ENCODE assay signal across 9 mouse cellular contexts in the genomic region with DNA sequence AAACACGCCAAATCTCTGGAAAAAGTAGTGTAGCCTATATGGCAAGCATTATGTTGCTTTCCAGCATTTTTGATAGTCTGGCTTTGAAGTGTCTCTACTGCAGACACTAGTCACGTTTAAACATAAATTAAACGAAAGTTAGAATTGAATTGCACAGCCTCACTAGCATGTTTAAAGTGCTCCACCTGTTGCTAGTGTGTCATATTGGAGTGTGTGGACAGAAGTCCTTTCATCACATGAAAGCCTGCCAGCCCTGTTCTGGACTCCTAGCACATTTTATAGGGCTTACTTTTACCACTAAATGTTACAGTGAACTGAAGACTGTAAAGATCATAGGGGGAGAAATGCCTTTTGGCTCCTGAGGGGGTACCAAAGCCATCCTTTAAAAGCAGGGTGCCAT. TPM values are rescaled to one million over a fixed set of nuclear protein-coding genes. Genes with fewer than 3 reads are reported as not detected.
DNase-seq lines count a peak whose midpoint lies in the region; ATAC-seq and TF ChIP-seq lines count a peak whose summit lies in the region.
"Had no signal": no experiment of that assay in that cellular context is flagged by ENCODE, and none has a peak within 500 bp of the region (broad histone marks: within the 10 kb centered on the region; RNA-seq: fewer than 3 reads in every experiment).

No protein-coding gene starts in this region.

- DNase-seq in heart, adult 8-10 months (ENCODE audit: low spot score): no peak
- no peak for DNase-seq in MEL (ENCODE audit: low read depth, low spot score)
- no peak for DNase-seq in urinary bladder, postnatal 25 days (ENCODE audit: low spot score)
- DNase-seq in thymus, postnatal 25 days: no peak
- DNase-seq in frontal cortex, postnatal 25 days (ENCODE audit: low spot score in 2 of 2): no peak
- DNase-seq: cerebellum, adult 18-20 months had no signal

- WGBS in heart, embryonic 16.5 days: 39% methylated on average over 3 of the region's 3 CpGs
- 62% methylated on average over 3 of the region's 3 CpGs for WGBS in hindbrain, embryonic 15.5 days
- 67% methylated on average over 3 of the region's 3 CpGs for WGBS in midbrain, embryonic 15.5 days

- TF ChIP-seq CTCF in MEL (IDR thresholded peaks at IDR 0.05 in 2 of 3, conservative IDR thresholded peaks at IDR 0.05 in 1 of 3; ENCODE audit: control insufficient read depth in 1 of 3, insufficient read depth in 1 of 3, low read depth in 2 of 3, low read length in 3 of 3, poor library complexity in 1 of 3, severe bottlenecking in 1 of 3): no peak

- H3K4me2 ChIP-seq in heart, embryonic 16.5 days (ENCODE audit: low read depth, low read length): peak overlapping the region; percentile 75
- H3K4me2 ChIP-seq in hindbrain, embryonic 15.5 days: peak overlapping the region; percentile 75
- peak overlapping the region; percentile 55 for H3K4me2 ChIP-seq in midbrain, embryonic 15.5 days

- peak overlapping the region; percentile 78 for H3K9ac ChIP-seq in heart, embryonic 16.5 days (ENCODE audit: low read length)
- peak overlapping the region; percentile 47 for H3K9ac ChIP-seq in MEL (ENCODE audit: control insufficient read depth, low read depth, low read length, poor library complexity, severe bottlenecking)
- H3K9ac ChIP-seq in hindbrain, embryonic 15.5 days: no peak overlapping the region
- H3K9ac ChIP-seq in midbrain, embryonic 15.5 days: peak overlapping the region; percentile 9; the same call in 1 of the 2 replicates

- H3K79me2 ChIP-seq in MEL (ENCODE audit: control insufficient read depth, insufficient read depth, low read length, poor library complexity): peaks cover 46% of the 10 kb centered on the region

- no peak for TF ChIP-seq POLR2A in MEL (IDR thresholded peaks at IDR 0.05; ENCODE audit: control insufficient read depth in 1 of 2, insufficient read depth in 1 of 2, low read depth in 1 of 2, low read length in 2 of 2, poor library complexity in 1 of 2)

- no peak for TF ChIP-seq RAD21 in MEL (IDR thresholded peaks at IDR 0.05; ENCODE audit: low read depth, low read length)

- TF ChIP-seq EP300 in MEL (IDR thresholded peaks at IDR 0.05; ENCODE audit: low read depth in 1 of 2, low read length in 2 of 2): no peak

- no peaks in the 10 kb centered on the region for H3K36me3 ChIP-seq in heart, embryonic 16.5 days (ENCODE audit: control insufficient read depth, insufficient read depth)
- peaks cover 15 to 18% of the 10 kb centered on the region in 2 experiments for H3K36me3 ChIP-seq in MEL (ENCODE audit: control insufficient read depth in 1 of 2, insufficient read depth in 2 of 2, low read length in 2 of 2)
- H3K36me3 ChIP-seq in hindbrain, embryonic 15.5 days: no peaks in the 10 kb centered on the region
- no peaks in the 10 kb centered on the region for H3K36me3 ChIP-seq in midbrain, embryonic 15.5 days (replicated peaks)

- peak overlapping the region; percentile 72 for H3K4me3 ChIP-seq in heart, embryonic 16.5 days (ENCODE audit: low read length)
- peak overlapping the region; percentile 99 to 100 for H3K4me3 ChIP-seq in MEL (ENCODE audit: control insufficient read depth in 1 of 2, insufficient read depth in 1 of 2, low read depth in 2 of 2, low read length in 2 of 2)
- peak overlapping the region; percentile 94 for H3K4me3 ChIP-seq in hindbrain, embryonic 15.5 days
- H3K4me3 ChIP-seq in midbrain, embryonic 15.5 days: peak overlapping the region; percentile 10

- H3K27me3 ChIP-seq in heart, embryonic 16.5 days (ENCODE audit: control insufficient read depth, insufficient read depth, low read length): no peaks in the 10 kb centered on the region
- no peaks in the 10 kb centered on the region for H3K27me3 ChIP-seq in MEL (ENCODE audit: control insufficient read depth in 1 of 2, insufficient read depth in 2 of 2, low read length in 2 of 2)
- H3K27me3 ChIP-seq in hindbrain, embryonic 15.5 days: no peaks in the 10 kb centered on the region
- no peaks in the 10 kb centered on the region for H3K27me3 ChIP-seq in midbrain, embryonic 15.5 days (replicated peaks)

- H3K4me1 ChIP-seq in heart, embryonic 16.5 days (ENCODE audit: control insufficient read depth, insufficient read depth, low read length): peaks cover 26% of the 10 kb centered on the region
- peaks cover 6 to 21% of the 10 kb centered on the region in 2 experiments for H3K4me1 ChIP-seq in MEL (ENCODE audit: control insufficient read depth in 1 of 2, insufficient read depth in 2 of 2, low read length in 2 of 2)
- H3K4me1 ChIP-seq in hindbrain, embryonic 15.5 days (replicated peaks): peaks cover 29% of the 10 kb centered on the region
- H3K4me1 ChIP-seq in midbrain, embryonic 15.5 days: peaks cover 21% of the 10 kb centered on the region

- ATAC-seq in heart, embryonic 16.5 days (replicated peaks; ENCODE audit: extremely low read depth, insufficient read depth, low FRiP score): no peak
- ATAC-seq in hindbrain, embryonic 15.5 days (ENCODE audit: low FRiP score, low read depth): no peak
- ATAC-seq in midbrain, embryonic 15.5 days (replicated peaks): no peak

- H3K27ac ChIP-seq in heart, embryonic 16.5 days (ENCODE audit: low read length): no peak overlapping the region
- no peak overlapping the region for H3K27ac ChIP-seq in MEL (ENCODE audit: control insufficient read depth, low read depth, low read length)
- H3K27ac ChIP-seq in hindbrain, embryonic 15.5 days (replicated peaks): no peak overlapping the region
- no peak overlapping the region for H3K27ac ChIP-seq in midbrain, embryonic 15.5 days

- no peaks in the 10 kb centered on the region for H3K9me3 ChIP-seq in heart, embryonic 16.5 days (replicated peaks; ENCODE audit: control insufficient read depth, low read length)
- no peaks in the 10 kb centered on the region for H3K9me3 ChIP-seq in MEL (replicated peaks; ENCODE audit: insufficient read depth, low read length)
- H3K9me3 ChIP-seq in hindbrain, embryonic 15.5 days: no peaks in the 10 kb centered on the region
- H3K9me3 ChIP-seq in midbrain, embryonic 15.5 days: no peaks in the 10 kb centered on the region

TF ChIP-seq in MEL, 35 proteins besides CTCF, POLR2A, EP300 and RAD21:
- TF ChIP-seq SMC3 (IDR thresholded peaks at IDR 0.05; ENCODE audit: low read depth, low read length) (no peak), POLR2AphosphoS5 (IDR thresholded peaks at IDR 0.05; ENCODE audit: borderline replicate concordance, low read depth, low read length) (no peak), MEF2A (IDR thresholded peaks at IDR 0.05; ENCODE audit: extremely low read depth, insufficient replicate concordance, low read depth, low read length, poor library complexity, severe bottlenecking) (no peak), ZNF384 (IDR thresholded peaks at IDR 0.05; ENCODE audit: low read depth, low read length) (no peak), MYB (IDR thresholded peaks at IDR 0.05; ENCODE audit: low read depth, low read length) (no peak), TAL1 (IDR thresholded peaks at IDR 0.05; ENCODE audit: low read length) (no peak), POLR2AphosphoS2 (IDR thresholded peaks at IDR 0.05; ENCODE audit: low read length) (no peak)

RNA-seq across cellular contexts. Expression of gene Carnmt1, which starts 1.9 kb away (rescaled TPM):
- polyA plus RNA-seq in heart, embryonic 16.5 days (2015; fragmentation: Nextera tagmentation; extraction: Ambion mirVana): 23.3 and 25.5 TPM in 2 replicates
- total RNA-seq in heart, adult 8-10 months (2022): 10 to 100 TPM; 32.4 to 40.6 (median 35.7) TPM
- 15.4 and 16.4 TPM in 2 replicates for total RNA-seq in MEL (2012; rRNA removed)
- 10 to 100 TPM in 1 of 2 experiments, not detected in 1; 23.3 TPM for polyA plus RNA-seq in MEL (2012; ENCODE audit: insufficient read depth in 1 of 2, insufficient read length in 2 of 2, low read depth in 1 of 2, low replicate concordance in 2 of 2, missing spikeins in 1 of 2)
- polyA plus RNA-seq in hindbrain, embryonic 15.5 days (2015; fragmentation: Nextera tagmentation; extraction: Ambion mirVana): 15.2 and 19.3 TPM in 2 replicates
- 11.2 and 13.6 TPM in 2 replicates for polyA plus RNA-seq in midbrain, embryonic 15.5 days (2015; fragmentation: Nextera tagmentation; extraction: Ambion mirVana)

RNA-seq across cellular contexts. Expression of gene D030056L22Rik, which starts 40.5 kb away (rescaled TPM):
- polyA plus RNA-seq in heart, embryonic 16.5 days (2015; fragmentation: Nextera tagmentation; extraction: Ambion mirVana): 26.8 and 27.9 TPM in 2 replicates
- total RNA-seq in heart, adult 8-10 months (2022): 10 to 100 TPM in 3 of 4 experiments, 1 to 10 TPM in 1; 8.9 to 12.1 (median 11.4) TPM
- total RNA-seq in MEL (2012; rRNA removed): 27.8 and 29.0 TPM in 2 replicates
- polyA plus RNA-seq in MEL (2012; ENCODE audit: insufficient read depth in 1 of 2, insufficient read length in 2 of 2, low read depth in 1 of 2, low replicate concordance in 2 of 2, missing spikeins in 1 of 2): 10 to 100 TPM in 1 of 2 experiments, not detected in 1; 27.0 TPM
- 57.1 TPM in 2 replicates for polyA plus RNA-seq in hindbrain, embryonic 15.5 days (2015; fragmentation: Nextera tagmentation; extraction: Ambion mirVana)
- polyA plus RNA-seq in midbrain, embryonic 15.5 days (2015; fragmentation: Nextera tagmentation; extraction: Ambion mirVana): 45.7 and 50.8 TPM in 2 replicates

RNA-seq across cellular contexts. Expression of gene Nmrk1, which starts 40.7 kb away (rescaled TPM):
- 8.0 and 8.3 TPM in 2 replicates for polyA plus RNA-seq in heart, embryonic 16.5 days (2015; fragmentation: Nextera tagmentation; extraction: Ambion mirVana)
- 1 to 10 TPM; 2.7 to 4.6 (median 3.7) TPM for total RNA-seq in heart, adult 8-10 months (2022)
- 22.5 and 25.1 TPM in 2 replicates for total RNA-seq in MEL (2012; rRNA removed)
- polyA plus RNA-seq in MEL (2012; ENCODE audit: insufficient read depth in 1 of 2, insufficient read length in 2 of 2, low read depth in 1 of 2, low replicate concordance in 2 of 2, missing spikeins in 1 of 2): 10 to 100 TPM in 1 of 2 experiments, not detected in 1; 18.5 TPM
- polyA plus RNA-seq in hindbrain, embryonic 15.5 days (2015; fragmentation: Nextera tagmentation; extraction: Ambion mirVana): 9.3 and 10.0 TPM in 2 replicates
- polyA plus RNA-seq in midbrain, embryonic 15.5 days (2015; fragmentation: Nextera tagmentation; extraction: Ambion mirVana): 6.6 and 7.2 TPM in 2 replicates

RNA-seq across cellular contexts. Expression of gene Ostf1, which starts 40.9 kb away (rescaled TPM):
- 89.5 and 94.1 TPM in 2 replicates for polyA plus RNA-seq in heart, embryonic 16.5 days (2015; fragmentation: Nextera tagmentation; extraction: Ambion mirVana)
- 10 to 100 TPM; 30.6 to 37.0 (median 33.3) TPM for total RNA-seq in heart, adult 8-10 months (2022)
- 152 and 162 TPM in 2 replicates for total RNA-seq in MEL (2012; rRNA removed)
- polyA plus RNA-seq in MEL (2012; ENCODE audit: insufficient read depth in 1 of 2, insufficient read length in 2 of 2, low read depth in 1 of 2, low replicate concordance in 2 of 2, missing spikeins in 1 of 2): 100 to 1,000 TPM in 1 of 2 experiments, not detected in 1; 117 TPM
- polyA plus RNA-seq in hindbrain, embryonic 15.5 days (2015; fragmentation: Nextera tagmentation; extraction: Ambion mirVana): 53.1 and 56.7 TPM in 2 replicates
- polyA plus RNA-seq in midbrain, embryonic 15.5 days (2015; fragmentation: Nextera tagmentation; extraction: Ambion mirVana): 37.2 and 42.4 TPM in 2 replicates

Comparison
In these comparisons a context has a peak if more than half of its experiments do, and no peak if none do; other contexts are left out.
1. H3K4me3 ChIP-seq: peak in every context shown above with its lines; median percentile 100 in MEL; 94 in hindbrain, embryonic 15.5 days; 72 in heart, embryonic 16.5 days; 10 in midbrain, embryonic 15.5 days.